Mouse (Mus musculus): Measurements from ENCODE around the gene Scamp3. TPM values are rescaled to one million over a fixed set of nuclear protein-coding genes. Genes with fewer than 3 reads are reported as not detected.

Scamp3 gene
- polyA plus RNA-seq, 1 experiment from 2014 or later = 70.9 TPM

DNA sequence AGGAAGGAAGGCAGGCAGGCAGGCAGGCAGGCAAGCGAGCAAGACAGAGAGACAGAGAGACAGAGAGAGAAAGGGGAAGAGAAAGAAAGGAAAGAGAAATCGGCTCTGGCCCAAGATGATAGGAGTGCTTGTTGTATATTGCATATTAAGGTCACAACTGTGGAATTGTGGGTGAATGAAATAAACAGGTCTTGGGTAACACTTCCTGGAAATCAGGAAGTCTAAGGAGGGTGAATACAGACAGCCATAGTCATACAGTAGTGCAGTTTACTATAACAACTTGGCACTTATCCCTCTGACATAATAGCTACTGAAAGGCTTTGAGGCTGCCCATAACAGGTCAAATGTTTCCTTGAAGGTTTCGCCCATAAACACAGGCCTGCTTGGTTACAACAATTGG, 22.6 kb downstream of the Scamp3 start:
- Histone ChIP-seq H3K27me3 (no peaks in the 10 kb centered on the region), H3K4me1 (replicated peaks) (peaks cover 14% of the 10 kb centered on the region), H3K9ac (no peak overlapping the region), H3K4me2 (no peak overlapping the region), H3K9me3 (replicated peaks) (no peaks in the 10 kb centered on the region), H3K4me3 (no peak overlapping the region), H3K36me3 (peaks cover 3% of the 10 kb centered on the region; the same call in 1 of the 2 replicates), H3K27ac (no peak overlapping the region)
- ATAC-seq (replicated peaks; ENCODE audit: insufficient number of reproducible peaks, insufficient read depth, low FRiP score, low read depth) = no peak
- 73% methylated on average over 3 of the region's 3 CpGs for WGBS

DNA sequence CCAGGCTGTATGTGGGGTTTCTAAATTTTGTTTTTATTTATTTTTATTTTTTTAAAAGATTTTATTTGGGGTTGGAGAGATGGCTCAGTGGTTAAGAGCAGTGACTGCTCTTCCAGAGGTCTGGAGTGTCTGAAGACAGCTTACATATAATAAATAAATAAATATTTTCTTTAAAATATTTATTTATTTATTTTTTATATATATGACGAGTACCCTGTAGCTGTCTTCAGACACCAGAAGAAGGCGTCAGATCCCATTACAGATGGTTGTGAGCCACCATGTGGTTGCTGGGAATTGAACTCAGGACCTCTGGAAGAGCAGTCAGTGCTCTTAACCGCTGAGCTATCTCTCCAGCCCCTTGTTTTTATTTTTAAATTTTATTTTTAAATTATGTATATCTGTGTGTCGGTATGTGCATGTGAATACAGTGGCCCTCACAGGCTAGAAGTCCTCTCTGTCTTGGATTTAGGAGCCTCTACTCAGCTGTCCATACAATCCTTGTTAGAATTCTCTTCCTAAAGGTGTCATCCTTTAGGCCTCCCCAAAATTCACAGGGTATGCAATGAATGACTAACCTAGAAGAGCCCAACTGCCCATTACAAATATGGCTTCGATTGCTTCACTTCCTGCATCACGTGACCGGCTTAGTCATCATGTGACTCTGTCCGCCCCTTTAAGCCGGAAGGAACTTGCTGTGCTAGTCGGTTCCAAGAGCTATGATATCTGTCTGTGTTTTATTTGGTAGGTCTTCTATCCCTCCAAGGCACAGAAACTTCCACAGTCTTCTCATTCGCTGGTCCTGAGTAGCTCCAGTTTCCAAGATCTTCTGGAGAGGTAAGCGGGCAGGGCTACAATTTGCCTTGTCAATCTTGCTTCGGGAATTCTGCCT, 25.2 kb downstream of the Scamp3 start, which contains the start of gene Gba:
Gene Gba (plus strand): TSS at position 676 of the 889 bp plus-strand sequence.
- peaks cover 5% of the 10 kb centered on the region for H3K4me1 ChIP-seq (replicated peaks)
- H3K27ac ChIP-seq = peak within 1 kb of the TSS; percentile 5; the same call in 1 of the 2 replicates
- WGBS = 24% methylated on average over 13 of the region's 13 CpGs
- ATAC-seq (replicated peaks; ENCODE audit: insufficient number of reproducible peaks, insufficient read depth, low FRiP score, low read depth) = peak; percentile 73
- H3K9me3 ChIP-seq (replicated peaks) = no peaks in the 10 kb centered on the region
- peak within 1 kb of the TSS; percentile 52 for H3K9ac ChIP-seq
- H3K4me3 ChIP-seq = peak within 1 kb of the TSS; percentile 52
- peaks cover 27% of the 10 kb centered on the region; the same call in 1 of the 2 replicates for H3K36me3 ChIP-seq
- peak within 1 kb of the TSS; percentile 70 for H3K4me2 ChIP-seq
- H3K27me3 ChIP-seq = no peaks in the 10 kb centered on the region

DNA sequence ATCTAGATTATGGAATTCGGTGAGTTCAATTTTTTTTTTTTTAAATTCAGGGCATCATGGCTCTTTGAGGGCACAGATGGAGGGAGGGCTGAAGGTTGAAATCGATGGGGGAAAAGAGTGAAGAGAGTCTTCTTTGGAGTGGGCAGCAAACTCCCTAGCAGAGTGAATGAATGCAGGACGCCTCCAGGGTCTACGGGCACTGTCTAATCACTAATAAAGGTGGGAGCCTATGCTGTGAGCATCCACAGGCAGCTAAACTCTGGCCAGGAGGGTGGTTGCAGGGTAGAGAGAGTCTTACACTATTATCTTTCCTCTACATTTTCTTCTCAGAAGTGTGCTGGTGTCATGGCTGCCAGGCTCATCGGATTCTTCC, 25.9 kb downstream of the Scamp3 start:
- WGBS = 32% methylated on average over 5 of the region's 5 CpGs
- Histone ChIP-seq H3K4me3 (peak overlapping the region; percentile 52), H3K36me3 (peaks cover 33% of the 10 kb centered on the region; the same call in 1 of the 2 replicates), H3K27ac (0 out of 2 replicates have a peak overlapping the region, but pooled peaks have one; percentile 5), H3K4me2 (peak overlapping the region; percentile 70), H3K4me1 (replicated peaks) (peaks cover 5% of the 10 kb centered on the region), H3K9me3 (replicated peaks) (no peaks in the 10 kb centered on the region), H3K9ac (peak overlapping the region; percentile 52), H3K27me3 (no peaks in the 10 kb centered on the region)
- ATAC-seq (replicated peaks; ENCODE audit: insufficient number of reproducible peaks, insufficient read depth, low FRiP score, low read depth) = 0 out of 2 replicates have a peak, but pooled peaks have one; percentile 30

DNA sequence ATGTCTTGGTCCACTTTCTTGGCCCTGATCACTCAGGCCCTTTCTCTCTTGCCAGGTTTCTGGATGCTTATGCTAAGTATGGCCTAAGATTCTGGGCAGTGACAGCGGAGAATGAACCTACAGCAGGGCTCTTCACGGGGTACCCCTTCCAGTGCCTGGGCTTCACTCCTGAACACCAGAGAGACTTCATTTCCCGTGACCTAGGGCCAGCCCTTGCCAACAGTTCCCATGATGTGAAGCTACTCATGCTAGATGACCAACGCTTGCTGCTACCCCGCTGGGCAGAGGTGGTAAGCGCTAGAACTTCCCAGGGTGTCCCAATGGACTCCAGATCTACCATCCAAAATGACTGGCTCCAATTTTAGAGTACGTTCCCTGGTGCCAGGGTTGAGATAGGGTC, 28.8 kb downstream of the Scamp3 start:
- H3K9ac ChIP-seq = no peak overlapping the region
- H3K36me3 ChIP-seq = peaks cover 59% of the 10 kb centered on the region
- ATAC-seq (replicated peaks; ENCODE audit: insufficient number of reproducible peaks, insufficient read depth, low FRiP score, low read depth) = no peak

DNA sequence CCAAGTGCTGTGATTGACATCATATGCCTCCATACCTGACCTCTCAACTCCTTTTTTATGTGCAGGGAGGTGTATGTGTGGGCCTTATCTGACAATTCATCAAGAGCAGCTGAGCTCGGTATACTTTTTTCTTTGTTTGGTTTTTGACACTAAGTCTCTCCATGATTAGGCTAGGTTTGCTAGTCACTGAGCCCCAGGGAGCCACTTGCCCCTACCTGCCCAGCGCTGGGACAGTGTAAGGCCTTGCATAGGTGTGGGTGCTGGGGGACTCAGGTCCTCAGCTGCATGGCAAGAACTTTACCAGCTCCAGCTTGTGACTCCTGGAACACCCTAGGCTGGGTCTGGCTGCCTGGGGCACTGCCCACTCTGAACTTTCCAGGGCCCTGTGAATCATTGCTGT, 29.4 kb downstream of the Scamp3 start:
- Histone ChIP-seq H3K4me2 (no peak overlapping the region), H3K4me1 (replicated peaks) (peaks cover 14% of the 10 kb centered on the region), H3K9ac (no peak overlapping the region), H3K4me3 (no peak overlapping the region), H3K9me3 (replicated peaks) (no peaks in the 10 kb centered on the region), H3K27me3 (no peaks in the 10 kb centered on the region), H3K36me3 (peaks cover 59% of the 10 kb centered on the region), H3K27ac (no peak overlapping the region)
- WGBS = 80% methylated on average over 2 of the region's 2 CpGs
- ATAC-seq (replicated peaks; ENCODE audit: insufficient number of reproducible peaks, insufficient read depth, low FRiP score, low read depth) = no peak

More for the DNA sequence above, 28.8 kb downstream of the Scamp3 start:
- WGBS = 89% methylated on average over 7 of the region's 7 CpGs
- no peak overlapping the region for H3K4me3 ChIP-seq
- H3K9me3 ChIP-seq (replicated peaks) = no peaks in the 10 kb centered on the region
- no peaks in the 10 kb centered on the region for H3K27me3 ChIP-seq
- peaks cover 14% of the 10 kb centered on the region for H3K4me1 ChIP-seq (replicated peaks)
- no peak overlapping the region for H3K27ac ChIP-seq
- no peak overlapping the region for H3K4me2 ChIP-seq

DNA sequence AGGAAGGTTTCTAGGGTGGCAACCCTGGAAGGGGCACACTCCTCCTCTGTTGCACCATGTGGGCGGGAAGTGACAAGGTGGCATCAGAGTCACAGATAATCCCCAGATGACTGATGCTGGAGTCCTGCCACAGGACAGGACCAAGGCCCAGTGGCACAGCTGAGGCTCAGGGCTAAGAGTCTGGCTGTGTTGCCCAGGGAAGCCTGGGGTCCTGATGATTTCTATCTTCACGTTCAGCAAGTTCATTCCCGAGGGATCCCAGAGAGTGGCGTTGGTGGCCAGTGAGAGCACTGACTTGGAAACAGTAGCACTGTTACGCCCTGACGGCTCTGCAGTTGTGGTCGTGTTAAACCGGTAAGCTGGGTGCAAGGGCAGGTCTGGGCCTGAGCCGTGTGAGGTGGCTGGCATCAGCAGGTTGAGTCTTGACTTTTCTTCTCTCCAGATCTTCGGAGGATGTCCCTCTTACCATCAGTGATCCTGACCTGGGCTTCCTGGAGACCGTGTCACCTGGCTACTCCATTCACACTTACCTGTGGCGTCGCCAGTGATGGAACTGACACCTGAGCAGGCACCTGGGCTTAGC, 30.9 kb downstream of the Scamp3 start:
- Histone ChIP-seq H3K36me3 (peaks cover 59% of the 10 kb centered on the region), H3K4me2 (no peak overlapping the region), H3K4me1 (replicated peaks) (peaks cover 23% of the 10 kb centered on the region), H3K27ac (no peak overlapping the region), H3K9ac (no peak overlapping the region), H3K27me3 (no peaks in the 10 kb centered on the region), H3K4me3 (no peak overlapping the region), H3K9me3 (replicated peaks) (no peaks in the 10 kb centered on the region)
- ATAC-seq (replicated peaks; ENCODE audit: insufficient number of reproducible peaks, insufficient read depth, low FRiP score, low read depth) = no peak
- 87% methylated on average over 13 of the region's 13 CpGs for WGBS

DNA sequence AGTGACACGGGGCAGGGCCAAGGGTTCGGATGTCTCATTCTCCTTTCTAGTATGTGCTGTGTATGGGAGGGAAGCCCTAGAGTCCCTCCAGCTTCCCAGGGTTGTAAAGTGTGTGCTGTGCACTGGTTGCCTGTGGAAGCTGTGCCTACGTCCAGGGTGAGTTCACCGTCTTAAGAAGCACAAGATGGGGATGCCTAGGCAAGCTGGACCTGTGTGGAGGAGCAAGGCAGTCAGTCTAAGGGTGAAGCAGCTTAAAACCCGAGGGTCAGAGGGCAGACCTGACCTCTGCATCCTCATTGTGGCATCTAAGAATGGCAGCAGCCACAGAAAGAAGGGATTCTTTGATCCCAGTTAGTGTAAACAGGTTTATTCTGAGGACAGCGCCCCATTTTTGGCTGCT, 31.5 kb downstream of the Scamp3 start:
- H3K36me3 ChIP-seq = peaks cover 59% of the 10 kb centered on the region
- 88% methylated on average over 6 of the region's 6 CpGs for WGBS
- no peaks in the 10 kb centered on the region for H3K9me3 ChIP-seq (replicated peaks)
- no peak for ATAC-seq (replicated peaks; ENCODE audit: insufficient number of reproducible peaks, insufficient read depth, low FRiP score, low read depth)
- no peak overlapping the region for H3K27ac ChIP-seq
- no peak overlapping the region for H3K4me2 ChIP-seq
- peaks cover 21% of the 10 kb centered on the region for H3K4me1 ChIP-seq (replicated peaks)
- H3K9ac ChIP-seq = no peak overlapping the region
- H3K27me3 ChIP-seq = no peaks in the 10 kb centered on the region
- H3K4me3 ChIP-seq = no peak overlapping the region

DNA sequence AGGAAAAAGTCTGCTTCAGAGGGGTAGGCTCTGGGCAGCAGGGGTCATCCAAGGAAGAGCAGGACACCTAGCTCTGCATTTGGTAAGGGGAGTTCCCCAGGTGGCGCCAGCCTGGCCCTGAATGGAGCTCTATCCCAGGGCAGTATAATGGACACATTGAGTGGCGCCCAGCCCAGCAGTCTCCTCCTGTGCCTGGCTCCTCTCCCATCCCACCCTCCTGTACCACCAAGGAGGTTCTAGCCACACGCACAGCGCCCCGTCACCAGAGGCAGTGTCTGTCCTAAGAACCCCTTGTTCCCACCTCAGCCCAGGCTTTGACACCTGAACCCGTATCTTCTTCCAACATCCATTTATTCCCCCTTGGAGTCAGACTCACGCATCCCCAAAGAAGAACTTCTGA, 32.5 kb downstream of the Scamp3 start:
- peaks cover 26% of the 10 kb centered on the region for H3K4me1 ChIP-seq (replicated peaks)
- H3K9me3 ChIP-seq (replicated peaks) = no peaks in the 10 kb centered on the region
- no peaks in the 10 kb centered on the region for H3K27me3 ChIP-seq
- H3K4me3 ChIP-seq = no peak overlapping the region
- ATAC-seq (replicated peaks; ENCODE audit: insufficient number of reproducible peaks, insufficient read depth, low FRiP score, low read depth) = no peak
- no peak overlapping the region for H3K9ac ChIP-seq
- H3K36me3 ChIP-seq = peaks cover 56% of the 10 kb centered on the region
- H3K27ac ChIP-seq = no peak overlapping the region
- no peak overlapping the region for H3K4me2 ChIP-seq
- 87% methylated on average over 7 of the region's 7 CpGs for WGBS

DNA sequence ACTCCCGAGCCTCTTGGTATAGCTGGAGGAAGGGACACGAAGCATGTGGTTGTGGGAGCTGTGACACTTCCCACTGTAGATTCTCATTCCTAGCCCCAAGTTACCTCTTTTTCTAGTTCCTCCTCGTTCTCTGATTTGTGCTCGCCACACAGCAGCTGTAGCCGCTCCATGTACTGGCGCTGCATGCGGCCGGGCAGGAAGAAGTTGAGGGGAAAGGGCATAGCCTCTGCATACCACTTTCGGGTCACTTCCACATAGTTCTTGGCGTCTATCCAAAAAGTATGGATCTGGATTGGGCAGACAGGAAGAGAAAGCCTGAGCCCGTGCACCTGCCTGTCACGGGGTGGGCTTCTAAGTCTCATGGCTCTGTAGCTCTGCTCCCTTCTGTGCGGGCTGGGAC, 32.9 kb downstream of the Scamp3 start:
- Histone ChIP-seq H3K27me3 (no peaks in the 10 kb centered on the region), H3K9me3 (replicated peaks) (no peaks in the 10 kb centered on the region), H3K9ac (no peak overlapping the region), H3K4me2 (no peak overlapping the region), H3K4me1 (replicated peaks) (peaks cover 30% of the 10 kb centered on the region), H3K36me3 (peaks cover 52% of the 10 kb centered on the region), H3K27ac (peak overlapping the region; percentile 46; the same call in 1 of the 2 replicates), H3K4me3 (no peak overlapping the region)
- no peak for ATAC-seq (replicated peaks; ENCODE audit: insufficient number of reproducible peaks, insufficient read depth, low FRiP score, low read depth)
- WGBS = 75% methylated on average over 13 of the region's 13 CpGs

DNA sequence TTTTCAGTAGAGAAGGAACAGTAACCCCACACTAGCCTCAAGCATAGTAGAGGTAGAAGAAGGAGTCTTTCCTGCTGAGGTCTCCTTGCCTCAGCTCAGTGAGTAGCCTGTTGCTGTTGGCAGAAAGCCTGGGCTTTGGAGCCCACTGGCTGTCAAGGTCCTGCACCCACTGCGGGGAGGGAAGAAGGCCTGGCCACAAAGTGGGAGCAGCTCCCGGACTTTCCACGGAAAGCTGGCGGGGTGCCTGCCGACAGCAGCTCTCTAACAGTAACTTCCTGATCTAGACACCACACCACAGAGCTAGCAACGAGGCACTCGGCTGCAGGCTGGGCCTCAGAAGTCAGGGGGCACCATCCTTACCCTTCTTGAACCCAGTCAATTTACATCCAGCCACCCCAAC, 33.5 kb downstream of the Scamp3 start:
- Histone ChIP-seq H3K9me3 (replicated peaks) (no peaks in the 10 kb centered on the region), H3K27ac (peak overlapping the region; percentile 46), H3K27me3 (no peaks in the 10 kb centered on the region), H3K36me3 (peaks cover 48% of the 10 kb centered on the region), H3K9ac (no peak overlapping the region), H3K4me1 (replicated peaks) (peaks cover 36% of the 10 kb centered on the region), H3K4me3 (no peak overlapping the region), H3K4me2 (no peak overlapping the region)
- WGBS = 60% methylated on average over 7 of the region's 7 CpGs
- ATAC-seq (replicated peaks; ENCODE audit: insufficient number of reproducible peaks, insufficient read depth, low FRiP score, low read depth) = no peak

DNA sequence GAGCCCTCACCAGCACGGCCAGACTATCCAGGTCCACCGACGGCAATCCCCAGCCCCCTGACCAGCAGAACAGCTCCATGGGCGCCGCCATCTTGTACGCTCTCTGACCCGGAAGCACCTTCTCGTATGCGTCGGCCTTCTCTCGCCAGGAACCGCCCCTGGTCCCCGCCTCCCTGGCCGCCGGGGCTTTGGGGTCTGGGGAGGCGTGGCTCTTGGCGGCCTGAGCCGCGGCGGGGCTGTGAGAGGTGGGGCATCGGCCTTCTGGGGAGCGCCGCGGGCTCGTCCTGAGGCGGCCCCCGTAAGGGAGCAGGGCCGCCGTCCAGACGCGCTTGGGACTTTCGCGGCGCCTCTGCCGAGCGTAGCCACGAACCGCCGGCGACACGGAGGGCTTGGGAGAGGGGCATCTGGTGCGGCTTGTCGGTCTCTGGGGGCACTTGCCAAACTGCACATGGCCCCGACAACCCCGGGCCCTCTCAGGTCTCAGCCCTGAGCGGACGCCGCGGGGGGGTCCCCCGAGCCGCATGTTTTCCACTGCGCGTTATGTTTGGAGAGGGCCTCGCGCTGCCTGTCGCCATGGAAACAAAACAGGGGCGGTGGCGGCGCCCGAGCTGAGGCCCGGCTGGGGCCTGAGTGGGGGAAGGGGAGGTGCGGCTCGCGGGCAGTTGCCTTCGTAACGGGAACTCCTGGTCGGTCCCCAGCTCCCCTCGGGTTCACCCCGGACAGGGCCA, 36.7 kb downstream of the Scamp3 start:
- under 1% methylated on average over 68 of the region's 69 CpGs for WGBS
- peaks cover 17% of the 10 kb centered on the region for H3K36me3 ChIP-seq
- H3K9ac ChIP-seq = peak overlapping the region; percentile 74
- H3K4me3 ChIP-seq = peak overlapping the region; percentile 92
- H3K27ac ChIP-seq = peak overlapping the region; percentile 98
- H3K27me3 ChIP-seq = no peaks in the 10 kb centered on the region
- ATAC-seq (replicated peaks; ENCODE audit: insufficient number of reproducible peaks, insufficient read depth, low FRiP score, low read depth) = peak; percentile 93
- H3K4me1 ChIP-seq (replicated peaks) = peaks cover 40% of the 10 kb centered on the region
- peak overlapping the region; percentile 92 for H3K4me2 ChIP-seq
- H3K9me3 ChIP-seq (replicated peaks) = no peaks in the 10 kb centered on the region

All from heart, embryonic 15.5 days (tissue).